Mouse (Mus musculus) cortical plate, adult 2 months (tissue): ENCODE measurements at regions not wholly inside any gene's neighbourhood (a gene's known extent, or its start where the extent isn't known, plus 50 kb on each side); places are given as distances from the start of the nearest gene placed in this dataset.

Source experiments
- H3K27ac ChIP-seq: fragments of 200-500 bp; 2 replicates; pipeline ENCODE4 v1.5.1; 2012; ENCODE audit warnings: low read length, control low read depth, inconsistent platforms; ENCODE audit not compliant: insufficient read depth
- H3K4me1 ChIP-seq: fragments of 200-500 bp; 2 replicates; pipeline ENCODE4 v1.6.1; 2011; ENCODE audit warnings: low read length; ENCODE audit not compliant: control insufficient read depth, insufficient read depth
- H3K4me3 ChIP-seq: fragments of 200-500 bp; 2 replicates; pipeline ENCODE4 v1.5.1; 2011; ENCODE audit warnings: mild to moderate bottlenecking, low read length, control low read depth; ENCODE audit not compliant: insufficient read depth
- CTCF ChIP-seq: fragments of 200-500 bp; IDR thresholded peaks from 2 replicates; pipeline ENCODE4 v1.5.1; 2011; ENCODE audit warnings: mild to moderate bottlenecking, control low read depth, low read length; ENCODE audit not compliant: insufficient read depth; ENCODE audit errors: extremely low read depth
- POLR2A ChIP-seq: fragments of 200-500 bp; IDR thresholded peaks from 2 replicates; pipeline ENCODE4 v1.6.1; 2011; ENCODE audit warnings: mild to moderate bottlenecking, low read length, control low read depth; ENCODE audit not compliant: insufficient read depth; ENCODE audit errors: extremely low read depth

GRCm38 (mm10) chr11:104074763-104075162 is 57.9 kb upstream of the Crhr1 start:
- Histone ChIP-seq H3K4me1 (peaks cover 2% of the 10 kb centered on the region), H3K4me3 (no peak overlapping the region), H3K27ac (peak overlapping the region; percentile 40; the same call in 1 of the 2 replicates)
- TF ChIP-seq CTCF = no peak
- TF ChIP-seq POLR2A = no peak

- no peak overlapping the region for H3K4me3 ChIP-seq
- H3K27ac ChIP-seq = peak overlapping the region; percentile 40; the same call in 1 of the 2 replicates
- peaks cover 2% of the 10 kb centered on the region for H3K4me1 ChIP-seq
- TF ChIP-seq POLR2A = 0 out of 2 replicates have a peak, but pooled peaks have one; percentile 42
- no peak for TF ChIP-seq CTCF
These were observed 57.3 kb upstream of the Crhr1 start for GRCm38 (mm10) chr11:104075394-104075793.

- no peak overlapping the region for H3K4me3 ChIP-seq
- TF ChIP-seq POLR2A (no peak), CTCF (no peak)
- H3K4me1 ChIP-seq = no peaks in the 10 kb centered on the region
- H3K27ac ChIP-seq = no peak overlapping the region
These were observed 50.6 kb upstream of the Crhr1 start for GRCm38 (mm10) chr11:104082083-104082482.
